Mouse (Mus musculus) lung, adult 2 months (tissue): ENCODE measurements at regions not wholly inside any gene's neighbourhood (a gene's known extent, or its start where the extent isn't known, plus 50 kb on each side); places are given as distances from the start of the nearest gene placed in this dataset.

ENCODE experiments used
- CTCF ChIP-seq: fragments of 200-500 bp; IDR thresholded peaks from 2 replicates; pipeline ENCODE4 v1.5.1; 2011; ENCODE audit warnings: mild to moderate bottlenecking, low read length, control low read depth; ENCODE audit not compliant: insufficient read depth
- POLR2A ChIP-seq: fragments of 200-500 bp; IDR thresholded peaks from 2 replicates; pipeline ENCODE4 v1.6.1; 2011; ENCODE audit warnings: low read depth, mild to moderate bottlenecking, control low read depth, low read length, borderline replicate concordance; ENCODE audit errors: extremely low read depth

GRCm38 (mm10) chr13:19883896-19884658 lies 60.0 kb upstream of the Gpr141 start:
- TF ChIP-seq CTCF = no peak
- TF ChIP-seq POLR2A = no peak
